Mouse (Mus musculus) liver, embryonic 11.5 days (tissue): ENCODE measurements around the gene Abcf1. TPM values are rescaled to one million over a fixed set of nuclear protein-coding genes. Genes with fewer than 3 reads are reported as not detected.

Experiments used
- ATAC-seq: fragments of 200-750 bp; cut with Nextera tagmentation; replicated peaks from 2 replicates; pipeline ENCODE4 v1.8.0; 2017; ENCODE audit warnings: moderate number of reproducible peaks, mild to moderate bottlenecking, moderate TSS enrichment, moderate library complexity; ENCODE audit not compliant: low FRiP score
- DNase-seq: peaks from one replicate; pipeline ENCODE4 v3.0.0-alpha.2; 2017; ENCODE audit warnings: low spot score
- H3K27ac ChIP-seq: fragments of 300-500 bp; sonication (generic); 2 replicates; pipeline ENCODE4 v1.5.1; 2014; ENCODE audit warnings: mild to moderate bottlenecking, low read depth, low read length, control low read depth
- H3K27me3 ChIP-seq: fragments of 300-500 bp; sonication (generic); replicated peaks from 2 replicates; pipeline ENCODE4 v1.6.1; 2014; ENCODE audit warnings: low read length, mixed read lengths; ENCODE audit not compliant: control insufficient read depth, insufficient read depth
- H3K36me3 ChIP-seq: fragments of 300-500 bp; sonication (generic); 2 replicates; pipeline ENCODE4 v1.6.1; 2014; ENCODE audit warnings: mild to moderate bottlenecking, low read length, moderate library complexity, mixed read lengths; ENCODE audit not compliant: control insufficient read depth, insufficient read depth
- H3K4me1 ChIP-seq: fragments of 300-500 bp; sonication (generic); replicated peaks from 2 replicates; pipeline ENCODE4 v1.6.1; 2014; ENCODE audit warnings: low read length, mixed read lengths; ENCODE audit not compliant: control insufficient read depth, insufficient read depth
- H3K4me2 ChIP-seq: fragments of 300-500 bp; sonication (generic); 2 replicates; pipeline ENCODE4 v1.6.1; 2014; ENCODE audit warnings: mild to moderate bottlenecking, control low read depth, moderate library complexity
- H3K4me3 ChIP-seq: fragments of 300-500 bp; sonication (generic); 2 replicates; pipeline ENCODE4 v1.5.1; 2014; ENCODE audit warnings: low read depth, low read length, control low read depth
- H3K9ac ChIP-seq: fragments of 300-500 bp; sonication (generic); 2 replicates; pipeline ENCODE4 v1.6.1; 2014; ENCODE audit warnings: low read depth, low read length, control low read depth
- H3K9me3 ChIP-seq: fragments of 300-500 bp; sonication (generic); 2 replicates; pipeline ENCODE4 v1.6.1; 2016; ENCODE audit warnings: low read length, inconsistent platforms, mixed read lengths; ENCODE audit not compliant: control insufficient read depth
- WGBS: fragments of 180-500 bp; shearing (Covaris S2); extraction: QIAGEN DNeasy Blood & Tissue Kit; methylation state at CpG from one replicate; pipeline ENCODE4 v1.1.7; 2014; 5-methylcytosine and 5-hydroxymethylcytosine counted together
- microRNA counts: library from miRNA; unstranded; fragments of <30 nt; microRNA quantifications from one replicate; lab custom pipeline; 2015
- microRNA-seq: library from miRNA; unstranded; fragments of <30 nt; microRNA quantifications from one replicate; pipeline ENCODE4, GENCODE M21; 2017; ENCODE audit warnings: borderline number of aligned reads
- polyA plus RNA-seq: library from polyadenylated mRNA; unstranded; fragments of >200 nt; fragmentation: Nextera tagmentation; extraction: Ambion mirVana; gene quantifications from 2 replicates; pipeline ENCODE4 v1.2.1, GENCODE M21; 2014

Abcf1 gene
- polyA plus RNA-seq, 1 experiment from 2014 or later = 134 TPM

- Histone ChIP-seq H3K4me2 (peak within 1 kb of the TSS; percentile 83), H3K9me3 (no peaks in the 10 kb centered on the region), H3K27me3 (no peaks in the 10 kb centered on the region), H3K9ac (peak within 1 kb of the TSS; percentile 65), H3K36me3 (peaks cover 19% of the 10 kb centered on the region), H3K4me1 (peaks cover 20% of the 10 kb centered on the region), H3K27ac (peak within 1 kb of the TSS; percentile 26; the same call in 1 of the 2 replicates), H3K4me3 (peak within 1 kb of the TSS; percentile 69)
- peak; percentile 90 for ATAC-seq
- 3% methylated on average over 25 of the region's 25 CpGs for WGBS
- DNase-seq = peak; percentile 98
Observed at GRCm38 (mm10) chr17:35909919-35910369, 59.6 kb downstream of the Abcf1 start, which contains the start of gene Atat1. Atat1 (minus strand) TSS chr17:35910075.

GRCm38 (mm10) chr17:35909186-35909918, 60.2 kb downstream of the Abcf1 start:
- H3K9me3 ChIP-seq = no peaks in the 10 kb centered on the region
- peak overlapping the region; percentile 69 for H3K4me3 ChIP-seq
- peak overlapping the region; percentile 83 for H3K4me2 ChIP-seq
- peaks cover 17% of the 10 kb centered on the region for H3K4me1 ChIP-seq
- H3K27me3 ChIP-seq = no peaks in the 10 kb centered on the region
- peak overlapping the region; percentile 65 for H3K9ac ChIP-seq
- peaks cover 17% of the 10 kb centered on the region for H3K36me3 ChIP-seq
- 33% methylated on average over 20 of the region's 20 CpGs for WGBS
- H3K27ac ChIP-seq = peak overlapping the region; percentile 26; the same call in 1 of the 2 replicates
- DNase-seq = no peak
- ATAC-seq = peak; percentile 39

DNA sequence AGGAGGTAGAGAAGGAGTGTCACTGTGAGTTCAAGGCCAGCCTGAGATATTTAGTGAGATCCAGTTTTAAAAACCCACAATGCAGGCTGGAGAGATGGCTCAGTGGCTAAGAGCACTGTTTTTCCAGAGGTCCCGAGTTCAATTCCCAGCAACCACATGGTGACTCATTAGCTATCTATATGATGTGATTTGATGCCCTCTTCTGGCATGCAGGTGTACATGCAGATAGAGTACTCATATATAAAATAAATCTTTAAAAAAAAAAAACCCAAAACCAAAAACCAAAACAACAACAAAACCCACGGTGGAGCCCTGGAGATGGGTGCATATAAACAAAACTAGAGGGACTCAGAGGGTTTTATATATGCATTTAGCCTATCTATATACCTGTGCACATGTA, 62.0 kb downstream of the Abcf1 start:
- no peak overlapping the region for H3K9ac ChIP-seq
- H3K27ac ChIP-seq = no peak overlapping the region
- H3K4me1 ChIP-seq = peaks cover 11% of the 10 kb centered on the region
- H3K36me3 ChIP-seq = peaks cover 15% of the 10 kb centered on the region
- ATAC-seq = no peak
- WGBS = 75% methylated on average over 2 of the region's 2 CpGs
- H3K9me3 ChIP-seq = no peaks in the 10 kb centered on the region
- no peak for DNase-seq
- H3K27me3 ChIP-seq = no peaks in the 10 kb centered on the region
- H3K4me2 ChIP-seq = no peak overlapping the region
- H3K4me3 ChIP-seq = no peak overlapping the region

MicroRNAs encoded within 50 kb of the gene (microRNA counts, 519-probe panel; counts per million panel counts)
- microRNA mmu-miR-1894-3p (lab: Ali Mortazavi, UCI) (not detected), microRNA mmu-miR-1894-5p (lab: Ali Mortazavi, UCI) (not detected), microRNA mmu-miR-877 (lab: Ali Mortazavi, UCI) (not detected)

Small RNAs within 50 kb of the gene (microRNA-seq; reads per million reads assigned to microRNA genes)
- gene Mir1894 (not detected), gene Mir877 (238 reads per million, percentile 58 among the genes with 10 or more reads in this experiment)

Other genes with a start within 250 kb of the Abcf1 start
- 9.4 and 9.9 TPM in 2 replicates for gene Ier3, start 148.1 kb downstream of the Abcf1 start, polyA plus RNA-seq
- gene Flot1, start 146.5 kb downstream of the Abcf1 start, polyA plus RNA-seq = 59.3 and 67.8 TPM in 2 replicates
- 843 and 854 TPM in 2 replicates for gene Tubb5, start 131.5 kb downstream of the Abcf1 start, polyA plus RNA-seq
- gene Mdc1, start 128.2 kb downstream of the Abcf1 start, polyA plus RNA-seq = 19.6 and 23.3 TPM in 2 replicates
- gene Nrm, start 108.4 kb downstream of the Abcf1 start, polyA plus RNA-seq = 40.9 and 45.4 TPM in 2 replicates
- 22.0 and 23.1 TPM in 2 replicates for gene Ppp1r18, start 104.2 kb downstream of the Abcf1 start, polyA plus RNA-seq
- 69.1 and 70.4 TPM in 2 replicates for gene Dhx16, start 89.9 kb downstream of the Abcf1 start, polyA plus RNA-seq
- 33.7 and 34.0 TPM in 2 replicates for gene 2310061I04Rik, start 72.3 kb downstream of the Abcf1 start, polyA plus RNA-seq
- gene Atat1, start 59.7 kb downstream of the Abcf1 start, polyA plus RNA-seq = 39.5 and 40.0 TPM in 2 replicates
- 167 and 172 TPM in 2 replicates for gene Mrps18b, start 53.4 kb downstream of the Abcf1 start, polyA plus RNA-seq
- 35.4 and 39.7 TPM in 2 replicates for gene Ppp1r10, start 53.3 kb downstream of the Abcf1 start, polyA plus RNA-seq
- gene Gnl1, start 10.1 kb upstream of the Abcf1 start, polyA plus RNA-seq = 33.7 and 35.6 TPM in 2 replicates
- 22.0 and 22.8 TPM in 2 replicates for gene Prr3, start 10.5 kb upstream of the Abcf1 start, polyA plus RNA-seq
- gene H2-T24, start 50.8 kb upstream of the Abcf1 start, polyA plus RNA-seq = 3.1 and 3.5 TPM in 2 replicates
- gene H2-T23, start 63.1 kb upstream of the Abcf1 start, polyA plus RNA-seq = 15.9 and 16.1 TPM in 2 replicates
- 9.5 and 10.2 TPM in 2 replicates for gene H2-T22, start 73.0 kb upstream of the Abcf1 start, polyA plus RNA-seq
- not detected in 2 replicates for gene Gm6034, start 73.2 kb upstream of the Abcf1 start, polyA plus RNA-seq
- not detected in 2 replicates for gene Gm11127, start 88.6 kb upstream of the Abcf1 start, polyA plus RNA-seq
- gene Gm19684, start 151.9 kb upstream of the Abcf1 start, polyA plus RNA-seq = not detected in 2 replicates
- not detected in 2 replicates for gene Gm7030, start 159.7 kb upstream of the Abcf1 start, polyA plus RNA-seq
- 0.25 and 0.31 TPM in 2 replicates for gene Gm8909, start 198.8 kb upstream of the Abcf1 start, polyA plus RNA-seq
- gene H2-T3, start 220.5 kb upstream of the Abcf1 start, polyA plus RNA-seq = not detected in 2 replicates